Mouse (Mus musculus) cerebellum, adult 2 months (tissue): Measurements from ENCODE around the gene Ngdn.

Experiments used
- CTCF ChIP-seq: fragments of 200-500 bp; IDR thresholded peaks from 2 replicates; pipeline ENCODE4 v1.5.1; 2011; ENCODE audit warnings: low read depth, mild to moderate bottlenecking, control low read depth, low read length, moderate library complexity, borderline replicate concordance; ENCODE audit not compliant: insufficient read depth
- POLR2A ChIP-seq: fragments of 200-500 bp; IDR thresholded peaks from 2 replicates; pipeline ENCODE4 v1.6.1; 2011; ENCODE audit warnings: low read length, control low read depth, borderline replicate concordance; ENCODE audit not compliant: insufficient read depth

DNA sequence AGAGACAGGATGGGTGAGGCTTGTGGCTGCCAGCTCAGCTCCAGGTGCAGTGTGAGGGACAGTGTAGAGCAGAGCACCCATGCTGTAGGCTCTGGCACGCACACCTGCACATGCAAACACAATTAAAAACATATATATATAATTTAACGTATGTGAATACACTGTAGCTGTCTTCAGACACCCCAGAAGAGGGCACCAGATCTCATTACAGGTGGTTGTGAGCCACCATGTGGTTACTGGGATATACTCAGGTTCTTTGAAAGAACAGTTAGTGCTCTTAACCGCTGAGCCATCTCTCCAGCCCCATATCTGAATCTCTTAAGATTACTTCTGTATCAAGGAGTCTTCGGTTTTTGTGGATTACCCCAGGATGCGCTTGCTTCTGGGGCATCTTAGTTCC, 10.3 kb downstream of the Ngdn start:
- TF ChIP-seq CTCF (no peak), POLR2A (no peak)
